Mouse (Mus musculus): ENCODE results near the gene Ppig.

Gene Ppig

DNA sequence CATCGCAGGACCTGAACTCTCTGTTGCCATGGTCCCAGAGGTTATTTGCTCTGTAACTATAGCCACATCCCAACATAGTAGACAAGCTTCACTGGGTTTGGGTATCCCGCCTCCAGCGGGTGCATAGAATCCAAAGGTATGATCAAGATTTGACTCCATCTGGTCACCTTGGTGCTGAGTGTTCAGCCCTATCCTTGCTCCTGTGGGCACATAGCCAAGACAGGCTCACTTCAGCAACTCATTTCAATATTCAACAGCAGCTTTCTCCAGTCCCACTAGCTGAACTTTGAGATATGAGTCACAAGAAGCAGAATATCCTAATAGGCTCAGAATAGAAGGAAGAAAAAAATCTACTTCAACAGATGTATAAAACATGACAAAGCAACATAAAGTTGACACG, 41.0 kb downstream of the Ppig start:
- no peak for DNase-seq (ENCODE audit: low spot score)

DNA sequence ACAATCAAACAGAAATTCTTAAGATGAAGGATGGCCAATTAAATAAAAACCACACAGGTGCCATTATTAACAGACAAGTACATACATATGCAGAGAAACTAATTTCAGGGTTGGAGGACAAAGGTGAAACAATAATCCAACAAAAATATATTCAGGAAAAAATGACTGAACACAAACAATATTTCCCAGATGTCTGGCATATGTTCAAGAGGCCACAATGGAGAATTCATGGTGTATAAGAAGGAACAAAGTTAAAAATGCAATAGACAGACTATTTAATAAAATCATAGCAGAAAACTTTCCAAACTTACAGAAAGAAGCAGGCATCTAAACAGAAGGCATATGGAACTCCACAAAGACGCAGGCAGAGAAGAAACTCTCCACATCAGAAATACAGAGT, 42.4 kb downstream of the Ppig start:
- DNase-seq (ENCODE audit: low spot score) = peak; percentile 45

DNA sequence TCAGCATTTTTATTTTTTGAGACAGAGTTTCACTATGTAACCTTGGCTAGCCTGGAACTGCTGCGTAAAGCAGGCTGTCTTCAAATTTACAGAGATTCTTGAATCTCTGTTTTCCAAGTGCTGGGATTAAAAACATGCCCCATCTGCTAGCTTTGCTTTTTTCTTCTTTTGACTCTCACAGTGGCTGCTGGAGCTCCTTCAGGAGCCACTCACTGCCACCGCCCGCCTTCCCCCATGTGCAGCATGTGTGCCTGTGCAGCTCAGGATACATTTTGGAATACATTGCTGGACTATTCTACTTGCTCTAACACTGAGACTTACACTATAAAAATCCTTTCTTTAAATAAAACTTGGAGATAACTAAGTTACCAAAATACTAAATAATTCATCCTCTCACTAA, 51.0 kb downstream of the Ppig start:
- no peak for DNase-seq (ENCODE audit: low spot score)

DNA sequence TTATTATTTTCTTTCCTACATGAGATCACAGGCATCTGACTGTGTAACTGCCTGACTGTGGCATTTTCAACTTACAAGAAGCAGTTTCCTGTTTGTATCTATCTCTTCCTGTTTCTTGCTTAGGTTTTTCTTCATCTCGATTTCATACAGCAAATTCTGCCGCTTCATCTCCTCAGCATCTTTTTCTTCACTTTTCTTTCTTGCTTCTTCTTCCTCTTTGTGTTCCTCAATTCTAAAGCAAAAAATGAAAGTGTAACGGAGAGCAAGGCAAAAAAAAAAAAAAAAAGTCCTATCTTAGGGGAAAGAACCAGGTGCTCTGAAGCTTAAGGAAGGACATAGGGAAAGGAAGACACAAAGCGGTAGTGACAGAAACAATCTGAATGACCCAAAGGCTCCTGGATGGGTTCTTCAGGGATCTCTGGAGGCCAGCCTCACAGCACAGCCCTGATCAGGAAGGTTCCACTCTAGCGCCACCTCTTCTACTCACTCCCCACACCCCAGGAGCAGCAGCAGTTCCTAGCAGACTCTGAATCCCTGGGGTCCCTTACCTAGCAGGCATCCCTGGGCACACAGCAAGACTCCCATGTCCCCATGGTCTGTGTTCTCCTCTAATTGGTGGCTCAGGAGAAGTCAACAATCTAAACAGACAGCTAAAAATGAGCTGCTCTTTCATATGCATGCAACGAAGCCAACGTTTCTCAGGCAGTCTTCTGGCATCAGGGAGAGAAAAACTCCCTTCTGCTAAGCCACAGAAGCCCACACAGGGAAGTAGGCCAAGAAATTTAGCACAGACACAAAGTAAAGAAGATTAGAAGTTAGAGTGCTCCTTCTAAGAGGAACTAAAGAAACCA, 55.9 kb downstream of the Ppig start:
- no peak for DNase-seq (ENCODE audit: low spot score)

DNA sequence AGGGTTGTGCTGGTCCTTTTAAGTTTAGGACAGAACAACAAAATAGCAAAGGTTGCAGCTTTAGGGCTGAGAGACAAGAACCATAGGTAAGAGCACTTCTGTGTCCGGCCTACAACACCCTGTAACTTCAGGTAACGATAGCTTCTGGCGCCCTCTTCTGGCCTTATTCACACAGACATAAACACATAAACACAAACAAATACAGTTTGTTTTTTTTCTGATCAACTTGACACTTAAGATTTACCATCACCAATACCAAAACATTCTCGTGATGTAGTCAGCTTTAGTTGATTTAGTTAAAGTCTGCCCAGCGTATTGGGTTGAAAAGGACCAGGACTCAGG, 56.5 kb downstream of the Ppig start:
- DNase-seq (ENCODE audit: low spot score) = peak; percentile 28

DNA sequence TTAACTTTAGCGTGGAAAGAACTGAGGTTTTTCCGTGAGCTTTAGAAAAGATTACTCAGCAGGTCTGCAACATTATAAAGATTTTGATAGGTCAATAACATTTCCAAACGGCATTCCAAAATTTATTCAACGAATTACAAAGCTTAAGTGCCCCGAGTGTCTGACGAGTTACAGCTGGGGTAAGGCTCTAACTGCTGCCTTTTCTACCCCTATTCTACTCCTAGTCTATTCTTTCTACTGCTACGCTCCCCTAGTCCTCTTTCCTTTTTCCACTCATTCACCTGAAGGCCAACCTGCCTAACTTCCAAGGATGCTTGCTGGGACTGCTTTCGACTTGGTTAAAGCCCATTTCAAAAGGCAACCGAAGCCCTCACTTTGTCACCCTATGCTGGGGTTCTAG, 66.6 kb downstream of the Ppig start:
- no peak for DNase-seq (ENCODE audit: low spot score)

DNA sequence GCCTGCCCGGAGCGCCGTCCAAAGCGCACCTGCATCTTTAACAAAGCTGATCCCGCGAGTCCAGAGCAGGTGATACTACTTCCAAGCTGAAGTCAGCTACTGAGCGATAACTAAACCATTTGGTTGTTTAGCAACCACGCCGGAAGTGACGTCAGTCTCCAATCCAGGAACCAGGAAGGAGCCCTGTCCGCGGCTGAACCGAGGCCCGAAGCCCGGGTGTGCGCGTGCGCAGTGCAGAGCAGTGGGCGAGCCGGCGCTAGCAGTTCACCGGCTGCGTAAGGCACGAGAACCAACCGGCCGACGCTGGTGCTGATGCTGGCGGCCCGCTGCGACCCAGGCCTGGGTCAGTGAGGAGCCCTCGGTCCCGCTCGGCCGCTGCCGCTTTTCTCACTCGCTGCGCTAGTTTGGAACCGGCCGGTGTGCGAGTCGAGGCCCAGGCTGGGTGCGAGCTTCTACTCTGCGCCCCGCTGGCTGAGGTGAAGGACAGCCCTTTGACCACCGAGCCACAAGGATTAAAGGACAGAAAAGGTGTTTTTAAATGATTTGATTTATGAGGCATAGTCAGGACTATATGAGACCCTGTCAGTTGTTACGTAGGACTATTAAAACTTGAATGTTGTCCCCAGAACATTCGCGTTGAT, 67.2 kb downstream of the Ppig start, which contains the start of the genes Ccdc173 and Phospho2:
Ccdc173 (minus strand) TSS at position 147 of the 641 bp plus-strand sequence.
Phospho2 (plus strand) TSS at position 195 of the 641 bp plus-strand sequence.
- peak; percentile 99 for DNase-seq (ENCODE audit: low spot score)

DNA sequence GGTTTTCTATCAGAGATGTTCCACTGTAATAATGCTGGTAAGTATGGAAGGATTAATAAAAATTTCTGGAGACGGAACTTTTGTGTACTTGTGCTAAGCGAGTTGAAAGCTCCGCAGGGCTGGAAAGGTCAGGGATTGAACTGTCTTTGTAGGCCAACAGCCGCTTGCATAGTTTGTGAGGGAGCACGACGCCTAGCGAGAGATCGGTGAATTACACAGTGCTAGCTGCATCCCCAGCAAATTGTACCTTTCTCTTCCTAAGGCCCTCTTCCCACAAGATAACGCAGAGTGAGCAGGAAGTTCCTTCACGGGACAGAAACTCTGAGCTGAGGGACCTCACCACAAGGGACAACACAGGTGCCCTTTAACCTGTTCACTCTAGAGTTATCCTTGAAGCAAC, 67.9 kb downstream of the Ppig start:
- peak; percentile 96 for DNase-seq (ENCODE audit: low spot score)

DNA sequence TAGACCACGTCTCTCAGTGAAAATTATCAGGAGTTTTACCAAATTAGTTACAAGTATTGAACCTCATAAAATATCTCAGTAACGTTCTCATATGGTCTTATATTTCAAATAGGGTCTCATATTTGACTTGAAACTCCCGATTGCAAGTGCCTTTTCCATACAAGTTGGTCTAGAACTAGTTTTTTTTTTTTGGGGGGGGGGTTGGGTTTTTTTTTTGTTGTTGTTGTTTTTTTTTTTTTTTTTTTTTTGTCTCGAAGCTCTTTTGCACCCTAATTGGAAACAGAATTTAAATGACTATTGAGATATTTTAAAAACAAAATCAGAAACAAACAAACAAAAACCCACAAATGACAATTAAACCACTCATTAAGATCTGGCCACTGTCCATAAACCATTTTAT, 68.4 kb downstream of the Ppig start:
- no peak for DNase-seq (ENCODE audit: low spot score)

DNA sequence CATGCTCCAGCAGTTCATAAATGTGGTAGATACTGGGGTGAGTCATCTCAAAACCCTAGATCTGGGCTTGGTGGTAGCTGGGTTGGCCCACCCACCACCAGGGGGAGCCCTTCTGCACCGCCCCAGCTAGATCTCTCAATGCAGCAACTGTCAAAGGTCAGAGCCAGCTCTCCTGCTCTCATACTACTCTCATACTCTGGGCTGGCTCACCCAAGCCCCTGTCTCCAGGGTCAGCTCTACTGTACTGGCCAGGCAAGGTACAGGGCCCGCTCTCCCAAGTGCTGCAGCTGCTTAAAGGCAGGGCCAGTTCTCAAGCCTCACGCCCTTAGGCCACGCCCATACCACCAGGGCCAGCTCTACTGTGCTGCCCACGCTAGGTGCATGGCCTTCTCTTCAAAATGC, 80.6 kb downstream of the Ppig start:
- DNase-seq (ENCODE audit: low spot score) = peak; percentile 30
